Mouse (Mus musculus): ENCODE measurements around the gene Vmn1r170. TPM values are rescaled to one million over a fixed set of nuclear protein-coding genes. Genes with fewer than 3 reads are reported as not detected.

Vmn1r170 gene
- not detected for polyA plus RNA-seq (2014; fragmentation: Illumina TruSeq; extraction: RNeasy Lipid Tissue Mini Kit (QIAGEN cat#74804); ENCODE audit: low read depth, low replicate concordance)

DNA sequence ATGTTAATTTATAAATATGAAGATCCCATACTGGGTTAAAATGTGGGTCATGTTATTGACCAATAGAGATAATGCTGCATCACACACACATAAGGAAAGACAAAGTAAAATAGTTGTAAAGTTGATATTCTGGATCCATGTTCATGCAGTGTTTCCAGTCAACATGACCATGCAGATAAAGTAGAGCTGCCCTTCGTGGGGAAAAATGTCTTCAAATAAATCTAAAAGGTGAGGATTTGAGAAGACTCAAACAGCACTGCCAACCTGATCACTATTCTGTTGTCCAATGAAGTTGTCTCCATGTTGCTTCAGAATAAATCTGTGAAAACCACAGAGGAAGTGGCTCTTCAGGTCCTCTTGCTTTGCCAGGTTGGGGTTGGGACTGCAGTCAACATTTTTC, at the start of gene Vmn1r170:
Gene Vmn1r170 (plus strand): TSS at position 301 of the 400 bp plus-strand sequence.

DNA sequence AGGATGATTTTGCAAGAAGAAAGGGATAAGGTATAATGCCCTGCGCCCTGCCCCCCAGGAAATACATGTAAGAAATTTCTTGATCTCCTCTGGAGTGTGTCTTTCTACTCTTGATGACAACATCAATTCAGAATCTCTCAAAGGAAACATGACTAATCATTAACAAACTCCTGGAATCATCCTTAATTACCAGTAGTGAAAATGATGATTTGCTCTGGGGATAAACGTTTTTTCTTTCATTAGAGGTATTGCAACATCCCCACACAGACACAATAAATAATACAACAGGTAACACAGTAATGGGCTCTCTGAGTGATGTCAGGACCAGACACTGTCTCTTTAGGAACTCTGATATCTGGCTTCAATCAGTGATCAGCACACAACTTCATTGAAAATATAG, 30.7 kb upstream of the Vmn1r170 start, which contains the start of gene Vmn1r169:
Gene Vmn1r169 (plus strand): TSS at position 301 of the 400 bp plus-strand sequence.

DNA sequence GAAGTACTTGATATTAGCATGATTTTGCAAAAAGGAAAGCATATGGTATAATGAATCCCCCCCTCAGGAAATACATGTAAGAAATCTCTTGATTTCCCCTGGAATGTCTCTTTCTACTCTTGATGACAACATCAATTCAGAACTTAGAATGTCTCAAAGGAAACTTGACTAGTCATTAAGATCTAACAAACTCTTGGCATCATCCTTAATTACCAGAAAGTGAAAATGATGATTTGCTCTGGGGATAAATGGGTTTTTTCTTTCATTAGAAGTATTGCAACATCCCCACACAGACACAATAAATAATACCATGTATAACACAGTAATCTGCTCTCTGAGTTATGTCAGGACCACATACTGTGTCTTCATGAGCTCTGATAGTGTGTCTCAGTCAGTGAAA, 24.4 kb downstream of the Vmn1r170 start, which contains the start of gene Vmn1r171:
Gene Vmn1r171 (plus strand): TSS at position 301 of the 400 bp plus-strand sequence.

Other genes starting within 250 kb of the Vmn1r170 start
- gene Nlrp5, start 220.3 kb upstream of the Vmn1r170 start, polyA plus RNA-seq (2014; fragmentation: Illumina TruSeq; extraction: RNeasy Lipid Tissue Mini Kit (QIAGEN cat#74804); ENCODE audit: low read depth, low replicate concordance): 3.1 TPM
- not detected for gene Vmn1r167, start 99.0 kb upstream of the Vmn1r170 start, polyA plus RNA-seq (2014; fragmentation: Illumina TruSeq; extraction: RNeasy Lipid Tissue Mini Kit (QIAGEN cat#74804); ENCODE audit: low read depth, low replicate concordance)
- not detected for gene Vmn1r168, start 66.4 kb upstream of the Vmn1r170 start, polyA plus RNA-seq (2014; fragmentation: Illumina TruSeq; extraction: RNeasy Lipid Tissue Mini Kit (QIAGEN cat#74804); ENCODE audit: low read depth, low replicate concordance)
- not detected for gene Vmn1r169, start 30.6 kb upstream of the Vmn1r170 start, polyA plus RNA-seq (2014; fragmentation: Illumina TruSeq; extraction: RNeasy Lipid Tissue Mini Kit (QIAGEN cat#74804); ENCODE audit: low read depth, low replicate concordance)
- gene Vmn1r171, start 24.5 kb downstream of the Vmn1r170 start, polyA plus RNA-seq (2014; fragmentation: Illumina TruSeq; extraction: RNeasy Lipid Tissue Mini Kit (QIAGEN cat#74804); ENCODE audit: low read depth, low replicate concordance): not detected
- not detected for gene Vmn1r172, start 52.1 kb downstream of the Vmn1r170 start, polyA plus RNA-seq (2014; fragmentation: Illumina TruSeq; extraction: RNeasy Lipid Tissue Mini Kit (QIAGEN cat#74804); ENCODE audit: low read depth, low replicate concordance)
- gene Vmn1r173, start 94.5 kb downstream of the Vmn1r170 start, polyA plus RNA-seq (2014; fragmentation: Illumina TruSeq; extraction: RNeasy Lipid Tissue Mini Kit (QIAGEN cat#74804); ENCODE audit: low read depth, low replicate concordance): not detected
- gene Vmn1r174, start 146.1 kb downstream of the Vmn1r170 start, polyA plus RNA-seq (2014; fragmentation: Illumina TruSeq; extraction: RNeasy Lipid Tissue Mini Kit (QIAGEN cat#74804); ENCODE audit: low read depth, low replicate concordance): not detected
- not detected for gene Vmn1r175, start 204.5 kb downstream of the Vmn1r170 start, polyA plus RNA-seq (2014; fragmentation: Illumina TruSeq; extraction: RNeasy Lipid Tissue Mini Kit (QIAGEN cat#74804); ENCODE audit: low read depth, low replicate concordance)
- not detected for gene Vmn1r176, start 231.2 kb downstream of the Vmn1r170 start, polyA plus RNA-seq (2014; fragmentation: Illumina TruSeq; extraction: RNeasy Lipid Tissue Mini Kit (QIAGEN cat#74804); ENCODE audit: low read depth, low replicate concordance)